Mouse (Mus musculus): Measurements from ENCODE around the gene Itpripl2. TPM values are rescaled to one million over a fixed set of nuclear protein-coding genes. Genes with fewer than 3 reads are reported as not detected.

The Itpripl2 gene
- total and polyA plus RNA-seq, 3 experiments, result 0.11 TPM; not detected in 2

DNA sequence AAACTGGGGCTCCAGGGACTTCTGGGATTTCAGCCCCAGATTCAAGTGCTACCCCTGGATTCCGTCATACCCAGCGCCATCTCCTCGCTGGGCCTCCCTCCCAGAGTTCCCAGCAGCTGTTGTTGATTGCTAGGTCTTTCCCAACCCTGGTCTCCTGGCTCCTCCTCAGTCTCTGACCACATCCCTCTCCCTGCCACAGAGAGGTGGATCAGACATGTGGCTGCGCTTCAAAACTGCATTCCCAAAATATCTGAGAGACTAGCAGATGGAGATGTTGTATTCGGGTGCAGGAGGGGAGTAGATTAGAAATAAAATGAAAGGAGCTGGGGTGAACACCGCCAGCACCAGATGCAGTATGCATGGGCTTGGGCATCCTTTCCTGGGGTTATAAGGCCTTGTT is 50.2 kb downstream of the Itpripl2 start:
- Histone ChIP-seq H3K36me3 (replicated peaks) (no peaks in the 10 kb centered on the region), H3K27me3 (ENCODE audit: insufficient read depth, low read length) (no peaks in the 10 kb centered on the region), H3K4me1 (ENCODE audit: insufficient read depth, low read depth, low read length) (no peaks in the 10 kb centered on the region), H3K4me3 (ENCODE audit: low read depth, low read length) (no peak overlapping the region), H3K9me3 (replicated peaks) (no peaks in the 10 kb centered on the region)
- TF ChIP-seq POLR2AphosphoS5 (IDR thresholded peaks at IDR 0.05; ENCODE audit: insufficient replicate concordance, low read depth, low read length) (no peak), TAL1 (conservative IDR thresholded peaks at IDR 0.05; ENCODE audit: low read depth, low read length) (no peak), GATA2 (IDR thresholded peaks at IDR 0.05; ENCODE audit: borderline replicate concordance, low read depth, low read length) (no peak)
- DNase-seq (ENCODE audit: low spot score) (no peak), ATAC-seq (ENCODE audit: extremely low read depth, insufficient number of reproducible peaks, low FRiP score, poor library complexity, severe bottlenecking) (no peak)

DNA sequence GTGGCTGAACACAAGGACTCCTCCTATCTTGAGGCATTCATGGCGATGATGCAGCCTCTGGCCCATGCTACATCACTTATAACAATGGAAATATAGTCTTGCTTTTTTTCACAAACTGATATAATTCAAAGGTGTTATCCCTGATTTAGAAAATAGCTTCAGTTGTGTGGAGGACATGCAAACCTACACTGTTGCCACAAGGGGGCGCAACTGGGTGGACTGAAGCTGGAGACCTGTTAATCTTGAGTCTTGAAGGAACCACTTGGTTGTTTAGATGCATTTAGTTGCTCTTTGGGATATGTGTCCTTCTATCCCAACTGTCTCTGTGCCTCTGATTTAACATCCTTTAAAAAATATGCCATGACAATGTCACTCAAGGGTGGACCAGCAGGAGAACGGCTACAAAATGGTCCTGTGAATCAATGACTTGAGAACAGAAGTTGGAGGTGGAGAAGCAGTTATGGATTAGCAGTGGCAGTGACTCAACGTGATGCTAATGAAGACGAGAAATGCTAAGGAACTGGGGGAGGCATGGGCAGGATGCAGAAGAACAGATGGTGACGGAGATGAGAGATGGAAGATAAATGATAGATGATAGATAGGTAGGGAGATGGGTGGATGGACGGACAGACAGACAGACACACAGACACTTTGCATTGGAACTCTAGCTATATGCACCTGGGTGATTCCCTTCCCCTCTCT is 54.5 kb downstream of the Itpripl2 start:
- Histone ChIP-seq H3K27me3 (ENCODE audit: insufficient read depth, low read length) (no peaks in the 10 kb centered on the region), H3K4me3 (ENCODE audit: low read depth, low read length) (no peak overlapping the region), H3K9me3 (replicated peaks) (no peaks in the 10 kb centered on the region), H3K36me3 (replicated peaks) (no peaks in the 10 kb centered on the region), H3K4me1 (ENCODE audit: insufficient read depth, low read depth, low read length) (no peaks in the 10 kb centered on the region)
- ATAC-seq (ENCODE audit: extremely low read depth, insufficient number of reproducible peaks, low FRiP score, poor library complexity, severe bottlenecking), result no peak
- TF ChIP-seq CTCF (IDR thresholded peaks at IDR 0.05; ENCODE audit: low read depth, low read length) (peak; percentile 75), TAL1 (conservative IDR thresholded peaks at IDR 0.05; ENCODE audit: low read depth, low read length) (no peak)
- DNase-seq (ENCODE audit: low spot score), result peak; percentile 6

Other genes starting within 250 kb of the Itpripl2 start
- gene Smg1, start 248.3 kb downstream of the Itpripl2 start, total RNA-seq (2014; fragmentation: Nextera tagmentation), result 121 and 138 TPM in 2 replicates
- 49.8 and 53.5 TPM in 2 replicates for gene Smg1, start 248.3 kb downstream of the Itpripl2 start, total RNA-seq (2017)
- 19.9 and 24.2 TPM in 2 replicates for gene Smg1, start 248.3 kb downstream of the Itpripl2 start, polyA plus RNA-seq (2012)
- gene Syt17, start 43.8 kb downstream of the Itpripl2 start, total RNA-seq (2014; fragmentation: Nextera tagmentation), result not detected in 2 replicates
- not detected in 2 replicates for gene Syt17, start 43.8 kb downstream of the Itpripl2 start, total RNA-seq (2017)
- gene Syt17, start 43.8 kb downstream of the Itpripl2 start, polyA plus RNA-seq (2012), result not detected in 2 replicates
- 10.4 and 12.9 TPM in 2 replicates for gene Coq7, start 41.4 kb upstream of the Itpripl2 start, total RNA-seq (2014; fragmentation: Nextera tagmentation)
- 29.4 and 32.3 TPM in 2 replicates for gene Coq7, start 41.4 kb upstream of the Itpripl2 start, total RNA-seq (2017)
- 27.5 and 30.4 TPM in 2 replicates for gene Coq7, start 41.4 kb upstream of the Itpripl2 start, polyA plus RNA-seq (2012)
- not detected in 2 replicates for gene Tmc7, start 92.8 kb upstream of the Itpripl2 start, total RNA-seq (2014; fragmentation: Nextera tagmentation)
- gene Tmc7, start 92.8 kb upstream of the Itpripl2 start, total RNA-seq (2017), result not detected in 2 replicates
- not detected in 2 replicates for gene Tmc7, start 92.8 kb upstream of the Itpripl2 start, polyA plus RNA-seq (2012)
- gene Tmc5, start 105.3 kb upstream of the Itpripl2 start, total RNA-seq (2014; fragmentation: Nextera tagmentation), result not detected in 2 replicates
- 0.11 TPM in 1 of 2 replicates, not detected in the other for gene Tmc5, start 105.3 kb upstream of the Itpripl2 start, total RNA-seq (2017)
- not detected in 2 replicates for gene Tmc5, start 105.3 kb upstream of the Itpripl2 start, polyA plus RNA-seq (2012)
- 31.2 and 51.1 TPM in 2 replicates for gene Gde1, start 213.8 kb upstream of the Itpripl2 start, total RNA-seq (2014; fragmentation: Nextera tagmentation)
- gene Gde1, start 213.8 kb upstream of the Itpripl2 start, total RNA-seq (2017), result 42.0 and 43.1 TPM in 2 replicates
- 19.8 and 23.1 TPM in 2 replicates for gene Gde1, start 213.8 kb upstream of the Itpripl2 start, polyA plus RNA-seq (2012)
- 22.7 and 23.7 TPM in 2 replicates for gene Ccp110, start 220.6 kb upstream of the Itpripl2 start, total RNA-seq (2014; fragmentation: Nextera tagmentation)
- gene Ccp110, start 220.6 kb upstream of the Itpripl2 start, total RNA-seq (2017), result 19.4 and 25.5 TPM in 2 replicates
- gene Ccp110, start 220.6 kb upstream of the Itpripl2 start, polyA plus RNA-seq (2012), result 0.91 and 0.99 TPM in 2 replicates
- 47.6 and 76.5 TPM in 2 replicates for gene Vps35l, start 248.3 kb upstream of the Itpripl2 start, total RNA-seq (2014; fragmentation: Nextera tagmentation)
- 75.6 and 77.1 TPM in 2 replicates for gene Vps35l, start 248.3 kb upstream of the Itpripl2 start, total RNA-seq (2017)
- gene Vps35l, start 248.3 kb upstream of the Itpripl2 start, polyA plus RNA-seq (2012), result 10.4 and 30.1 TPM in 2 replicates

Data from G1E (cell line).